Mouse (Mus musculus) ovary, adult 18-20 months (tissue): ENCODE measurements around the gene Dusp13.

Experiments used
- DNase-seq: peaks from one replicate; pipeline ENCODE4 v3.0.0; 2022; ENCODE audit warnings: low spot score, mixed read lengths

Dusp13 gene

GRCm38 (mm10) chr14:21703255-21703654 is 47.7 kb downstream of the Dusp13 start:
- no peak for DNase-seq

GRCm38 (mm10) chr14:21702691-21703090 is 48.3 kb downstream of the Dusp13 start:
- DNase-seq: no peak

DNA sequence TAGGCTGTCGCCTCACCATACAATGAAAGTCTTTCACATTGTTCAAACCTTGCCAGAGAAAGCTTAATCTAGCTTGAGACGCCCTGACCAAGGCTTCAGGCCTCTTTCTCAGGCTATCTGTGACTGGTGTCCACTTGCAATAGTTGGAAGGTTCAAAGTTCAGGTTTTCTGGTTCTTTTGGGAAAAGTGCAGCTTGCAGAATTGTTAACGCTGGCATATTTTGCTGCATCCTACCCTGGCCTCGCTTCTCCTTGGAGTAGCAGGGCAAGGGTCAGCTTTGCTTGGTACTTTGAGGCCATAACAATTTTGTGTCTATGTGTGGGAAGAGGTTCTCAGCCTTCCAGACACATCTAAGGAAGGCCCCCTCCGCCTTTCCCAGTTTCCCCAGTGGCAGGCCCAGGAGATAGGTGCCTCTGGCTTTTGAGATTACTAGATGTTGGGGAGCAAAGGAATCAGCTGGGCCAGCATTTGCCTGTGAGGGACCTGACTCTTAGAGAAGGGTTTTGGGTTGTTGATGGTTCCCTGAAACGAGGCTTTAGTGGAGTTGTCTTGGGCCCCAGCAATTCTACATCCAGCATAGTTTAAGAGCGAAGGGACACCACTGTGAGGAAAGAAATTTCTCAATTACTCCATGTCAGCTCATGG is 54.7 kb downstream of the Dusp13 start:
- DNase-seq: no peak

- no peak for DNase-seq
These were observed 56.0 kb downstream of the Dusp13 start for GRCm38 (mm10) chr14:21695020-21695419.

DNA sequence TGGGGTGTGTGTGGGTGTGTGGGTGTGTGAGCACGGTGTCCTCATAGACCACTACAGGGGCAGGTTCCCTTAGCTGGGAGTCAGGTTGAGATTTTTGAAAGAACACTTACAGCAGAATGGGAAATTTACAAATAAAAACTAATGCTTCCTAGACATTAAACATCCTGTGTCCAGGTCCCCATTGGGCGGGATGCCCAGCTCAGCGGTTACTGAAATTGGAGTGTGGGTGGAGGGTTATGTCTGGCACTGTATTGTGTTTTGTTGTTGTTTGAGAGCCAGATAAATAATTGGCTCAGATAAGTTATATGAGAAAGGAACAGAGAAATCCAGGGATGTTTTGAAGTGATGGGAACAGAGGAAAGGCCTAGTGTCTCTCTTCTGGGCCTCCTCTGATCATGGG is 59.9 kb downstream of the Dusp13 start:
- no peak for DNase-seq

GRCm38 (mm10) chr14:21686376-21687279 is 64.4 kb downstream of the Dusp13 start:
- no peak for DNase-seq

- no peak for DNase-seq
These were observed 65.4 kb downstream of the Dusp13 start for GRCm38 (mm10) chr14:21685411-21686146.

- no peak for DNase-seq
These were observed 67.1 kb downstream of the Dusp13 start for GRCm38 (mm10) chr14:21683834-21684233.
